Mouse (Mus musculus) spleen, adult 2 months (tissue): Measurements from ENCODE around the gene Unc45a. TPM values are rescaled to one million over a fixed set of nuclear protein-coding genes. Genes with fewer than 3 reads are reported as not detected.

Source experiments
- DNase-seq, 2 experiments: peaks; one replicate each; pipeline versions ENCODE4 v3.0.0 to v3.0.0-alpha.2; 2012 to 2021; ENCODE audit warnings: low spot score in 2 of 2, low read depth in 1 of 2
- H3K27ac ChIP-seq: fragments of 200-500 bp; 2 replicates; pipeline ENCODE4 v1.5.1; 2012; ENCODE audit warnings: low read length, inconsistent platforms; ENCODE audit not compliant: insufficient read depth
- H3K27me3 ChIP-seq: fragments of 200-500 bp; 2 replicates; pipeline ENCODE4 v1.6.1; 2012; ENCODE audit warnings: mild to moderate bottlenecking, moderate library complexity, low read length, inconsistent platforms; ENCODE audit not compliant: control insufficient read depth, insufficient read depth
- H3K36me3 ChIP-seq: fragments of 200-500 bp; 2 replicates; pipeline ENCODE4 v1.6.1; 2012; ENCODE audit warnings: mild to moderate bottlenecking, low read length, inconsistent platforms; ENCODE audit not compliant: control insufficient read depth, insufficient read depth
- H3K4me1 ChIP-seq: fragments of 200-500 bp; 2 replicates; pipeline ENCODE4 v1.6.1; 2011; ENCODE audit warnings: inconsistent platforms; ENCODE audit not compliant: control insufficient read depth, insufficient read depth, insufficient read length
- H3K4me3 ChIP-seq: fragments of 200-500 bp; 2 replicates; pipeline ENCODE4 v1.5.1; 2011; ENCODE audit warnings: mild to moderate bottlenecking, inconsistent platforms; ENCODE audit not compliant: insufficient read depth, insufficient read length; ENCODE audit errors: extremely low read depth
- CTCF ChIP-seq: fragments of 200-500 bp; IDR thresholded peaks from 2 replicates; pipeline ENCODE4 v1.5.1; 2011; ENCODE audit warnings: mild to moderate bottlenecking, inconsistent platforms; ENCODE audit not compliant: insufficient read depth, insufficient read length, insufficient replicate concordance; ENCODE audit errors: extremely low read depth
- POLR2A ChIP-seq: fragments of 200-500 bp; IDR thresholded peaks from 2 replicates; pipeline ENCODE4 v1.6.1; 2011; ENCODE audit warnings: low read depth, low read length, inconsistent platforms
- WGBS: fragments of 180-500 bp; shearing (Covaris S2); methylation state at CpG from one replicate; pipeline ENCODE4 v1.1.7; 2018; 5-methylcytosine and 5-hydroxymethylcytosine counted together
- polyA plus RNA-seq: library from polyadenylated mRNA; depleted of rRNA; stranded (reverse); fragments of >200 nt; gene quantifications from 2 replicates; pipeline ENCODE4 v1.2.3, GENCODE M21; 2012; rRNA removed

Unc45a gene
- 53.7 and 61.8 TPM in 2 replicates for polyA plus RNA-seq

- H3K27ac ChIP-seq = peak within 1 kb of the TSS; percentile 88
- H3K4me1 ChIP-seq = peaks cover 14% of the 10 kb centered on the region
- peaks cover 14% of the 10 kb centered on the region for H3K36me3 ChIP-seq
- peak; percentile 74 to 81 for DNase-seq
- peak within 1 kb of the TSS; percentile 70 for H3K4me3 ChIP-seq
- H3K27me3 ChIP-seq = no peaks in the 10 kb centered on the region
- WGBS = under 1% methylated on average over 11 of the region's 11 CpGs
- no peak for TF ChIP-seq POLR2A
- TF ChIP-seq CTCF = peak; percentile 66; the same call in 1 of the 2 replicates
Measured at GRCm38 (mm10) chr7:80340793-80341192, at the start of gene Unc45a. Gene Unc45a (minus strand): TSS chr7:80341005.

GRCm38 (mm10) chr7:80387633-80388543 is 47.1 kb upstream of the Unc45a start, which contains the start of gene Fes:
Gene Fes (minus strand): TSS chr7:80387946.
- 13% methylated on average over 33 of the region's 33 CpGs for WGBS
- peak in 1 of 2 experiments; percentile 62 for DNase-seq

GRCm38 (mm10) chr7:80387033-80387632 is 46.3 kb upstream of the Unc45a start:
- TF ChIP-seq CTCF = no peak
- TF ChIP-seq POLR2A = no peak
- Histone ChIP-seq H3K36me3 (peaks cover 24% of the 10 kb centered on the region), H3K4me1 (no peaks in the 10 kb centered on the region; the same call in 1 of the 2 replicates), H3K27ac (peak overlapping the region; percentile 88), H3K4me3 (peak overlapping the region; percentile 56), H3K27me3 (no peaks in the 10 kb centered on the region)
- DNase-seq = no peak
- WGBS = 9% methylated on average over 17 of the region's 17 CpGs

More at GRCm38 (mm10) chr7:80387633-80388543, 47.1 kb upstream of the Unc45a start, which contains the start of gene Fes:
- Histone ChIP-seq H3K36me3 (peaks cover 26% of the 10 kb centered on the region), H3K4me1 (no peaks in the 10 kb centered on the region; the same call in 1 of the 2 replicates), H3K27me3 (no peaks in the 10 kb centered on the region), H3K4me3 (peak within 1 kb of the TSS; percentile 56), H3K27ac (peak within 1 kb of the TSS; percentile 88)
- no peak for TF ChIP-seq CTCF
- 0 out of 2 replicates have a peak, but pooled peaks have one; percentile 3 for TF ChIP-seq POLR2A

GRCm38 (mm10) chr7:80386235-80386930 is 45.6 kb upstream of the Unc45a start:
- Histone ChIP-seq H3K36me3 (peaks cover 17% of the 10 kb centered on the region), H3K27ac (peak overlapping the region; percentile 88), H3K27me3 (no peaks in the 10 kb centered on the region), H3K4me1 (no peaks in the 10 kb centered on the region; the same call in 1 of the 2 replicates), H3K4me3 (peak overlapping the region; percentile 56; the same call in 1 of the 2 replicates)
- peak; percentile 97 for TF ChIP-seq CTCF
- TF ChIP-seq POLR2A = no peak; the same call in 1 of the 2 replicates
- peak; percentile 72 to 87 for DNase-seq
- 2% methylated on average over 18 of the region's 18 CpGs for WGBS

- Histone ChIP-seq H3K36me3 (peaks cover 17% of the 10 kb centered on the region), H3K27ac (no peak overlapping the region), H3K4me1 (no peaks in the 10 kb centered on the region; the same call in 1 of the 2 replicates), H3K4me3 (no peak overlapping the region), H3K27me3 (no peaks in the 10 kb centered on the region)
- DNase-seq = no peak
- WGBS = 86% methylated on average over 11 of the region's 11 CpGs
- no peak for TF ChIP-seq CTCF
- TF ChIP-seq POLR2A = no peak
Measured at GRCm38 (mm10) chr7:80382919-80383318, 42.1 kb upstream of the Unc45a start.

- peak in 1 of 2 experiments; percentile 40 for DNase-seq
- WGBS = 68% methylated on average over 13 of the region's 13 CpGs
- peaks cover 6% of the 10 kb centered on the region; the same call in 1 of the 2 replicates for H3K4me1 ChIP-seq
- peaks cover 18% of the 10 kb centered on the region for H3K36me3 ChIP-seq
- H3K27me3 ChIP-seq = no peaks in the 10 kb centered on the region
- H3K4me3 ChIP-seq = no peak overlapping the region
- TF ChIP-seq CTCF = peak; percentile 42; the same call in 1 of the 2 replicates
- TF ChIP-seq POLR2A = no peak
- H3K27ac ChIP-seq = no peak overlapping the region
Measured at GRCm38 (mm10) chr7:80379531-80379930, 38.7 kb upstream of the Unc45a start.
